Mouse (Mus musculus) cerebellum, postnatal 25 days (tissue): ENCODE results near the gene Igdcc4.
A peak's percentile ranks its signal among the peaks of the same experiment; 100 is the strongest.
"Not testable (repeated sequence)": the region's sequence is repeated elsewhere in the genome, so short reads cannot be mapped to it uniquely, and the experiment has no call there.

ENCODE experiments used
- DNase-seq, 2 experiments: peaks; one replicate each; pipeline ENCODE4 v3.0.0; 2021; ENCODE audit warnings: mixed read lengths in 2 of 2

Gene Igdcc4

GRCm38 (mm10) chr9:65100991-65101685 lies at the start of gene Igdcc4:
Gene Igdcc4, plus strand, starts transcription at chr9:65101486.
- DNase-seq = peak; percentile 50 to 60

GRCm38 (mm10) chr9:65064251-65064650 lies 37.0 kb upstream of the Igdcc4 start:
- no peak for DNase-seq

GRCm38 (mm10) chr9:65070587-65070986 lies 30.7 kb upstream of the Igdcc4 start:
- DNase-seq = no peak

- no peak for DNase-seq
These were observed 27.7 kb upstream of the Igdcc4 start for GRCm38 (mm10) chr9:65073555-65073954.

GRCm38 (mm10) chr9:65074251-65074650 lies 27.0 kb upstream of the Igdcc4 start:
- DNase-seq = no peak

- no peak for DNase-seq
These were observed 26.3 kb upstream of the Igdcc4 start for GRCm38 (mm10) chr9:65074855-65075493.

GRCm38 (mm10) chr9:65077536-65077935 lies 23.8 kb upstream of the Igdcc4 start:
- DNase-seq = no peak

GRCm38 (mm10) chr9:65080141-65080540 lies 21.1 kb upstream of the Igdcc4 start:
- DNase-seq = not testable (repeated sequence)

GRCm38 (mm10) chr9:65083075-65083765 lies 18.1 kb upstream of the Igdcc4 start:
- DNase-seq = no peak

- DNase-seq = no peak
These were observed 17.0 kb upstream of the Igdcc4 start for GRCm38 (mm10) chr9:65084198-65084807.

GRCm38 (mm10) chr9:65085270-65085669 lies 16.0 kb upstream of the Igdcc4 start:
- no peak for DNase-seq

- no peak for DNase-seq
These were observed 14.5 kb upstream of the Igdcc4 start for GRCm38 (mm10) chr9:65086801-65087200.

- peak; percentile 37 to 68 for DNase-seq
These were observed 13.8 kb upstream of the Igdcc4 start for GRCm38 (mm10) chr9:65087490-65087889.

GRCm38 (mm10) chr9:65094237-65094636 lies 7.0 kb upstream of the Igdcc4 start:
- peak in 1 of 2 experiments; percentile 20 for DNase-seq

GRCm38 (mm10) chr9:65101686-65102376 lies 545 bp downstream of the Igdcc4 start:
- DNase-seq = peak; percentile 50 to 57

- peak; percentile 35 to 59 for DNase-seq
These were observed 1.3 kb downstream of the Igdcc4 start for GRCm38 (mm10) chr9:65102377-65103172.

GRCm38 (mm10) chr9:65103173-65103752 lies 2.0 kb downstream of the Igdcc4 start:
- no peak for DNase-seq

- no peak for DNase-seq
These were observed 5.5 kb downstream of the Igdcc4 start for GRCm38 (mm10) chr9:65106821-65107220.

GRCm38 (mm10) chr9:65107893-65108292 lies 6.6 kb downstream of the Igdcc4 start:
- DNase-seq = no peak

GRCm38 (mm10) chr9:65109132-65110072 lies 8.1 kb downstream of the Igdcc4 start:
- peak in 1 of 2 experiments; percentile 40 for DNase-seq
